Mouse (Mus musculus) heart, postnatal 14 days (tissue): Measurements from ENCODE around the gene Gm4450. TPM values are rescaled to one million over a fixed set of nuclear protein-coding genes. Genes with fewer than 3 reads are reported as not detected.
"Not testable (repeated sequence)": the region's sequence is repeated elsewhere in the genome, so short reads cannot be mapped to it uniquely, and the experiment has no call there.

Experiments
- DNase-seq, 2 experiments: peaks; one replicate each; pipeline ENCODE4 v3.0.0; 2021 to 2022
- intact Hi-C: fragments of 180-260 bp; cut with DNase I; formaldehyde crosslinking; loops from one replicate; pipeline ENCODE4 v1.15.1; 2025
- total RNA-seq, 2 experiments: library from RNA; stranded (reverse); gene quantifications; 2 replicates each; pipeline ENCODE4 v1.2.3; 2021

Gm4450 gene
- total RNA-seq, 2 experiments from 2014 or later, result not detected

- no peak for DNase-seq
- intact Hi-C loops, result loop anchor here (5.0 kb wide), 1 partner anchor 37 kb away; the partner anchor contains the start of gene Zfp697
Measured at GRCm38 (mm10) chr3:98419786-98420070, 37.2 kb downstream of the Gm4450 start.

GRCm38 (mm10) chr3:98418991-98419785 lies 37.7 kb downstream of the Gm4450 start:
- intact Hi-C loops, result loop anchor here (5.0 kb wide), 1 partner anchor 37 kb away; the partner anchor contains the start of gene Zfp697
- no peak for DNase-seq

- intact Hi-C loops, result loop anchor here (5.0 kb wide), 1 partner anchor 35 kb away; the partner anchor contains the start of gene Zfp697
- peak; percentile 92 to 93 for DNase-seq
Measured at GRCm38 (mm10) chr3:98417328-98417727, 39.6 kb downstream of the Gm4450 start.

- no peak for DNase-seq
- intact Hi-C loops, result loop anchor here (5.0 kb wide), 1 partner anchor 34 kb away; the partner anchor contains the start of gene Zfp697
Measured at GRCm38 (mm10) chr3:98416426-98417250, 40.3 kb downstream of the Gm4450 start.

GRCm38 (mm10) chr3:98414296-98414695 lies 42.6 kb downstream of the Gm4450 start:
- peak in 1 of 2 experiments; percentile 39 for DNase-seq
- intact Hi-C loops, result no loop called here

GRCm38 (mm10) chr3:98413733-98414132 lies 43.2 kb downstream of the Gm4450 start:
- intact Hi-C loops, result loop anchor here (2.0 kb wide), 1 partner anchor 19 kb away; no protein-coding TSS in a partner anchor

GRCm38 (mm10) chr3:98410619-98411580 lies 46.0 kb downstream of the Gm4450 start:
- intact Hi-C loops, DNase-seq: not testable (repeated sequence)

More at GRCm38 (mm10) chr3:98413733-98414132, 43.2 kb downstream of the Gm4450 start:
- no peak for DNase-seq

- DNase-seq, result not testable (repeated sequence)
- intact Hi-C loops, result loop anchor here (10.0 kb wide), 1 partner anchor 1253 kb away; the partner anchor contains the start of gene Acp6
Measured at GRCm38 (mm10) chr3:98407261-98407780, 49.6 kb downstream of the Gm4450 start.

GRCm38 (mm10) chr3:98406569-98407144 lies 50.3 kb downstream of the Gm4450 start:
- not testable (repeated sequence) for DNase-seq
- intact Hi-C loops, result loop anchor here (10.0 kb wide), 1 partner anchor 1252 kb away; the partner anchor contains the start of gene Acp6

- DNase-seq, result not testable (repeated sequence)
- intact Hi-C loops, result loop anchor here (10.0 kb wide), 1 partner anchor 1251 kb away; the partner anchor contains the start of gene Acp6
Measured at GRCm38 (mm10) chr3:98405877-98406276, 51.0 kb downstream of the Gm4450 start.

- DNase-seq, result peak in 1 of 2 experiments; percentile 43
Measured at GRCm38 (mm10) chr3:98404268-98404895, 52.5 kb downstream of the Gm4450 start.

More at GRCm38 (mm10) chr3:98404268-98404895, 52.5 kb downstream of the Gm4450 start:
- intact Hi-C loops, result loop anchor here (10.0 kb wide), 1 partner anchor 1250 kb away; the partner anchor contains the start of gene Acp6

Other genes with a start within 250 kb of the Gm4450 start
- gene Reg4, start 235.0 kb downstream of the Gm4450 start, total RNA-seq, result not detected
- gene Hmgcs2, start 176.7 kb downstream of the Gm4450 start, total RNA-seq, result 10 to 100 TPM; 64.9 to 70.1 TPM
- 1 to 10 TPM; 4.0 to 4.6 TPM for gene Phgdh, start 117.1 kb downstream of the Gm4450 start, total RNA-seq
- 1 to 10 TPM; 6.1 to 7.3 TPM for gene Zfp697, start 74.7 kb downstream of the Gm4450 start, total RNA-seq
- gene Hsd3b4, start 53.4 kb upstream of the Gm4450 start, total RNA-seq, result not detected
- not detected for gene Gm10681, start 131.7 kb upstream of the Gm4450 start, total RNA-seq
- gene Hsd3b5, start 173.1 kb upstream of the Gm4450 start, total RNA-seq, result not detected